Mouse (Mus musculus) embryonic fibroblast, embryonic 13.5 days (primary cell): ENCODE data around the gene Sema6c.

Experiments
- CTCF ChIP-seq: IDR thresholded peaks from 2 replicates; pipeline ENCODE4 v1.5.1; 2011; ENCODE audit warnings: mild to moderate bottlenecking, control low read depth, low read length, moderate library complexity, borderline replicate concordance; ENCODE audit not compliant: insufficient read depth
- POLR2A ChIP-seq: IDR thresholded peaks from 2 replicates; pipeline ENCODE4 v1.6.1; 2011; ENCODE audit warnings: low read depth, mild to moderate bottlenecking, control low read depth, low read length, moderate library complexity

DNA sequence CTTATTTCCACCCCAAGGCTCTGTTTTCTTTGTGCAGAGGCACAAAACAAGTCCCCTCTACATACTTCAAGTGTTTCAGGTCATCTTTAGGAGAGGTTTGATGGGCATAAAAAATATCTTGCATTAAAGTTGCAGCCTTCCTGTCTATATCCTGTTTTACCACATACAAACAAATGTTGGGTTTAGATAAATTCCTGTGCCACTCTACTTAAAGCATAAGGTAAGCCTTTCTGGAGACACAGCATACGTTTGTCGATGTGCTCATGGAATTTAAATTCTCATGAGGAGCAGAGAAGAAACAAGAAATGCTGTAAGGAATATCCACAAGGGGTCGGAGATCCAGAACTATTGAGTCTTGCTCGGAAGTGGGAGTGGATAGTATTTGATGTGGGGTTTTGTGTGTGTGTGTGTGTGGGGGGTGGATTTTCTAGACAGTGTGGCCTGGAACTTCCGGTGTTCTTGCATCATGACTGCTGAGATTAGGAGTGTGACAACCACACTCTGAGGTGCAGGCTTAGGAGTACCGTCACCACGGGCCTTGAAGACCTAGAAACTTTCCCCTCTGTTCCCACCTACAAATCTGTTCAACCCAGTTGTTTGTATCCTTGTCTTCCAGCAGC lies 24.7 kb upstream of the Sema6c start:
- TF ChIP-seq POLR2A (no peak), CTCF (no peak)
